Mouse (Mus musculus) ES-E14 (cell line): ENCODE results near the gene Rnf149.

Experiments used
- HCFC1 ChIP-seq: IDR thresholded peaks from 2 replicates; pipeline ENCODE4 v1.6.1; 2012; ENCODE audit warnings: low read length, inconsistent platforms, borderline replicate concordance; ENCODE audit not compliant: insufficient read depth
- ZNF384 ChIP-seq: IDR thresholded peaks from 2 replicates; pipeline ENCODE4 v1.6.1; 2012; ENCODE audit warnings: low read depth, low read length, inconsistent platforms

DNA sequence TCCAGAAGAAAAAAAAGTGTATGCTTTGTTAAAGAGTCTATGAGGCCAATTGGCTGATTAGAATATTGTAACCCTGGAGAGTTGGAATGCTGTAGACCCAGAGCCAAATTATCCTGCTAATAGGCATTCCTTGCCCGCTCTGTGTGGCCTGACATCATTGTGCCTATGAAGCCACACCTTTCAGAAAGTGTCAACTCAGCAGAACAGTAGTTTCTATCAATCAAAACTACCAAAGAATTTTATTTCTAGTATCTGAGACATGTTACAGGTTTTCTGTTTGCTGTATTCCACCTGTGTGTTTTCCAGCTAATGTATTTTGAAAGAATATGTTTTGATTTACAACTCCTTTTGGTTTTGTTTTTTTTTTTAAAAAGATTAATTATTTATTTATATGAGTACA lies 65.0 kb downstream of the Rnf149 start:
- no peak for TF ChIP-seq ZNF384
- no peak for TF ChIP-seq HCFC1
